ENCODE assay signal across 16 mouse cellular contexts in the genomic region with DNA sequence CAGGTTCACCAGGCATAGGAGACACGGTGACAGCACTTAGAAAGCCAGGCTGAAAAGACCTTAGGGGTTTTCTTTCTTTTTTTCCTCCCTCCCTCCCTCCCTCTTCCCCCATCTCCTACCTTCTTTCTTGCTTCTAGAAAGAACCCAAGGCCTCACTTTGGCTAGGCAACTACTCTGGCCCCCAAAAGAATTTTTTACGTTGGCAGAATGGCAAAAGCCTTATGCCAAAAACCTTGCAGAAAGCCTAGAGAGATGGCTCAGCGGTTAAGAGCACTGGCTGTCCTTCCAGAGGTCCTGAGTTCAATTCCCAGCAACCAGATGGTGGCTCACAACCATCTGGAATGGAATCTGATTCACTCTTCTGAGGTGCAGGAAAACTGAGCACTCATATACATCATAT. TPM values are rescaled to one million over a fixed set of nuclear protein-coding genes. Genes with fewer than 3 reads are reported as not detected.
DNase-seq lines count a peak whose midpoint lies in the region; ATAC-seq and TF ChIP-seq lines count a peak whose summit lies in the region.
"Had no signal": no experiment of that assay in that cellular context is flagged by ENCODE, and none has a peak within 500 bp of the region (broad histone marks: within the 10 kb centered on the region; RNA-seq: fewer than 3 reads in every experiment).

No protein-coding gene starts in this region.

- H3K79me2 ChIP-seq in liver, adult 2 months (ENCODE audit: control insufficient read depth, insufficient read depth, low read length) = no peaks in the 10 kb centered on the region; the same call in 1 of the 2 replicates

- H3K4me2 ChIP-seq in forebrain, embryonic 16.5 days (ENCODE audit: low read length) = no peak overlapping the region
- no peak overlapping the region for H3K4me2 ChIP-seq in hindbrain, postnatal 0 days (ENCODE audit: low read depth, low read length)
- H3K4me2 ChIP-seq in neural tube, embryonic 15.5 days = no peak overlapping the region
- H3K4me2 ChIP-seq: limb, embryonic 12.5 days; stomach, embryonic 15.5 days had no signal

- peaks cover 57% of the 10 kb centered on the region for H3K4me1 ChIP-seq in forebrain, embryonic 10.5 days
- H3K4me1 ChIP-seq in forebrain, embryonic 16.5 days (replicated peaks; ENCODE audit: control insufficient read depth, insufficient read depth, low read length) = peaks cover 13% of the 10 kb centered on the region
- peaks cover 38% of the 10 kb centered on the region for H3K4me1 ChIP-seq in liver, adult 2 months (ENCODE audit: control insufficient read depth, insufficient read depth, low read length)
- peaks cover 13% of the 10 kb centered on the region for H3K4me1 ChIP-seq in hindbrain, postnatal 0 days (ENCODE audit: insufficient read depth, low read length)
- H3K4me1 ChIP-seq in neural tube, embryonic 15.5 days = peaks cover 27% of the 10 kb centered on the region
- H3K4me1 ChIP-seq: megakaryocyte, embryonic 14.5 days had no signal

- no peak for ATAC-seq in forebrain, embryonic 16.5 days
- no peak for ATAC-seq in hindbrain, postnatal 0 days
- no peak for ATAC-seq in neural tube, embryonic 15.5 days (ENCODE audit: low FRiP score)
- ATAC-seq: inflammation-experienced regulatory T-cells, adult 6 months had no signal

- no peak for TF ChIP-seq POLR2A in liver, adult 2 months (IDR thresholded peaks at IDR 0.05; ENCODE audit: extremely low read depth, insufficient read depth, low read length)

- H3K27me3 ChIP-seq in forebrain, embryonic 10.5 days (ENCODE audit: poor library complexity, severe bottlenecking) = no peaks in the 10 kb centered on the region
- no peaks in the 10 kb centered on the region for H3K27me3 ChIP-seq in forebrain, embryonic 16.5 days (replicated peaks; ENCODE audit: control insufficient read depth, insufficient read depth, low read length)
- no peaks in the 10 kb centered on the region for H3K27me3 ChIP-seq in liver, adult 2 months (ENCODE audit: control insufficient read depth, insufficient read depth, low read length)
- H3K27me3 ChIP-seq in hindbrain, postnatal 0 days (ENCODE audit: insufficient read depth, low read length) = no peaks in the 10 kb centered on the region
- H3K27me3 ChIP-seq in neural tube, embryonic 15.5 days (replicated peaks) = no peaks in the 10 kb centered on the region
- H3K27me3 ChIP-seq: limb, embryonic 12.5 days; stomach, embryonic 15.5 days had no signal

- H3K9me3 ChIP-seq in forebrain, embryonic 10.5 days = no peaks in the 10 kb centered on the region
- no peaks in the 10 kb centered on the region for H3K9me3 ChIP-seq in forebrain, embryonic 16.5 days (ENCODE audit: control insufficient read depth, low read length)
- no peaks in the 10 kb centered on the region for H3K9me3 ChIP-seq in hindbrain, postnatal 0 days (ENCODE audit: low read length)
- no peaks in the 10 kb centered on the region for H3K9me3 ChIP-seq in neural tube, embryonic 15.5 days (replicated peaks)
- H3K9me3 ChIP-seq: limb, embryonic 12.5 days; megakaryocyte, embryonic 14.5 days; stomach, embryonic 15.5 days had no signal

- 79% methylated on average over 3 of the region's 3 CpGs for WGBS in forebrain, embryonic 10.5 days
- WGBS in forebrain, embryonic 16.5 days = 50% methylated on average over 3 of the region's 3 CpGs
- 49% methylated on average over 3 of the region's 3 CpGs for WGBS in liver, adult 2 months
- WGBS in hindbrain, postnatal 0 days = 41% methylated on average over 3 of the region's 3 CpGs
- 62% methylated on average over 3 of the region's 3 CpGs for WGBS in neural tube, embryonic 15.5 days

- intact Hi-C loops in heart, postnatal 10 days (cut with DNase I) = loop anchor here (2.0 kb wide), 1 partner anchor 20 kb away; no protein-coding TSS in a partner anchor

- H3K27ac ChIP-seq in forebrain, embryonic 10.5 days = peak overlapping the region; percentile 86
- H3K27ac ChIP-seq in forebrain, embryonic 16.5 days (ENCODE audit: low read length) = no peak overlapping the region
- H3K27ac ChIP-seq in liver, adult 2 months (replicated peaks; ENCODE audit: insufficient read depth, low read depth, low read length) = peak overlapping the region; percentile 52
- peak overlapping the region; percentile 80 for H3K27ac ChIP-seq in hindbrain, postnatal 0 days
- peak overlapping the region; percentile 1; the same call in 1 of the 2 replicates for H3K27ac ChIP-seq in neural tube, embryonic 15.5 days (replicated peaks)
- H3K27ac ChIP-seq: limb, embryonic 12.5 days had no signal

- DNase-seq in forebrain, embryonic 10.5 days (ENCODE audit: extremely low spot score, low spot score) = no peak
- DNase-seq in liver, adult 2 months (ENCODE audit: extremely low read depth, low read depth, low spot score) = no peak
- DNase-seq in liver = no peak
- DNase-seq in hindbrain, postnatal 0 days (ENCODE audit: low spot score) = peak; percentile 61
- DNase-seq in heart, postnatal 10 days = no peak
- DNase-seq in testis, postnatal 10 days (ENCODE audit: low spot score) = no peak
- DNase-seq: cerebellum, adult 9-11 months; kidney, adult 8-10 months; spleen, adult 18-20 months had no signal

- no peak overlapping the region for H3K4me3 ChIP-seq in forebrain, embryonic 10.5 days
- no peak overlapping the region for H3K4me3 ChIP-seq in forebrain, embryonic 16.5 days (replicated peaks; ENCODE audit: low read length)
- H3K4me3 ChIP-seq in liver, adult 2 months (ENCODE audit: insufficient read depth, low read depth, low read length) = no peak overlapping the region
- no peak overlapping the region for H3K4me3 ChIP-seq in hindbrain, postnatal 0 days (ENCODE audit: low read length)
- no peak overlapping the region for H3K4me3 ChIP-seq in neural tube, embryonic 15.5 days (replicated peaks)
- H3K4me3 ChIP-seq: limb, embryonic 12.5 days; megakaryocyte, embryonic 14.5 days; stomach, embryonic 15.5 days had no signal

- H3K9ac ChIP-seq in forebrain, embryonic 16.5 days (replicated peaks; ENCODE audit: low read depth, low read length) = no peak overlapping the region
- no peak overlapping the region; the same call in 1 of the 2 replicates for H3K9ac ChIP-seq in liver, adult 2 months (ENCODE audit: low read depth, low read length)
- no peak overlapping the region for H3K9ac ChIP-seq in hindbrain, postnatal 0 days (replicated peaks; ENCODE audit: low read length)
- no peak overlapping the region for H3K9ac ChIP-seq in neural tube, embryonic 15.5 days (replicated peaks)
- H3K9ac ChIP-seq: limb, embryonic 12.5 days; stomach, embryonic 15.5 days had no signal

- no peak for TF ChIP-seq CTCF in liver, adult 2 months (IDR thresholded peaks at IDR 0.05; ENCODE audit: low read depth, low read length)
- no peak for TF ChIP-seq CTCF in hindbrain, postnatal 0 days (IDR thresholded peaks at IDR 0.05; ENCODE audit: low read depth)

- H3K36me3 ChIP-seq in forebrain, embryonic 10.5 days (replicated peaks) = no peaks in the 10 kb centered on the region
- H3K36me3 ChIP-seq in forebrain, embryonic 16.5 days (ENCODE audit: control insufficient read depth, insufficient read depth) = no peaks in the 10 kb centered on the region
- no peaks in the 10 kb centered on the region for H3K36me3 ChIP-seq in liver, adult 2 months (ENCODE audit: control insufficient read depth, insufficient read depth, low read length)
- H3K36me3 ChIP-seq in hindbrain, postnatal 0 days (ENCODE audit: insufficient read depth, low read length) = no peaks in the 10 kb centered on the region
- H3K36me3 ChIP-seq in neural tube, embryonic 15.5 days = no peaks in the 10 kb centered on the region
- H3K36me3 ChIP-seq: limb, embryonic 12.5 days; stomach, embryonic 15.5 days had no signal

RNA-seq across cellular contexts. Expression of gene Alpl, which starts 31.6 kb away (rescaled TPM):
- polyA plus RNA-seq in forebrain, embryonic 10.5 days (2016; fragmentation: Nextera tagmentation; extraction: Ambion mirVana) = 20.3 and 20.7 TPM in 2 replicates
- 7.6 and 10.5 TPM in 2 replicates for polyA plus RNA-seq in forebrain, embryonic 16.5 days (2015; fragmentation: Nextera tagmentation; extraction: Ambion mirVana)
- total RNA-seq in liver, adult 2 months (2014; rRNA removed) = 5.1 and 6.9 TPM in 2 replicates
- polyA plus RNA-seq in liver, adult 2 months (2012; rRNA removed) = 7.3 and 10.0 TPM in 2 replicates
- total RNA-seq in hindbrain, postnatal 0 days (2014; rRNA removed) = 15.3 and 22.4 TPM in 2 replicates
- 16.6 and 17.5 TPM in 2 replicates for polyA plus RNA-seq in hindbrain, postnatal 0 days (2015; fragmentation: Nextera tagmentation; extraction: Ambion mirVana)
- polyA plus RNA-seq in neural tube, embryonic 15.5 days (2015; fragmentation: Nextera tagmentation; extraction: Ambion mirVana) = 12.0 and 14.6 TPM in 2 replicates
- total RNA-seq in heart, postnatal 10 days (2021) = 10 to 100 TPM; 40.4 to 61.8 TPM
- total RNA-seq: granulocyte monocyte progenitor cell, adult 5-6 weeks had no signal
